Mouse (Mus musculus) forebrain, embryonic 10.5 days (tissue): Measurements from ENCODE around the gene Rtn3. TPM values are rescaled to one million over a fixed set of nuclear protein-coding genes. Genes with fewer than 3 reads are reported as not detected.
A peak's percentile ranks its signal among the peaks of the same experiment; 100 is the strongest.

Experiments
- DNase-seq: peaks from one replicate; pipeline ENCODE4 v3.0.0-alpha.2; 2017; ENCODE audit warnings: low spot score; ENCODE audit errors: extremely low spot score
- H3K27ac ChIP-seq: fragments of 300-500 bp; sonication (generic); 2 replicates; pipeline ENCODE4 v1.5.1; 2016; ENCODE audit warnings: mild to moderate bottlenecking
- H3K27me3 ChIP-seq: fragments of 300-500 bp; sonication (generic); 2 replicates; pipeline ENCODE4 v1.6.1; 2016; ENCODE audit warnings: mild to moderate bottlenecking; ENCODE audit not compliant: poor library complexity, severe bottlenecking
- H3K36me3 ChIP-seq: fragments of 300-500 bp; sonication (generic); replicated peaks from 2 replicates; pipeline ENCODE4 v1.6.1; 2016; ENCODE audit warnings: mild to moderate bottlenecking, moderate library complexity
- H3K4me1 ChIP-seq: fragments of 300-500 bp; sonication (generic); 2 replicates; pipeline ENCODE4 v1.6.1; 2016
- H3K4me3 ChIP-seq: fragments of 300-500 bp; sonication (generic); 2 replicates; pipeline ENCODE4 v1.5.1; 2016; ENCODE audit warnings: mild to moderate bottlenecking, moderate library complexity
- H3K9me3 ChIP-seq: fragments of 300-500 bp; sonication (generic); 2 replicates; pipeline ENCODE4 v1.6.1; 2016; ENCODE audit warnings: mild to moderate bottlenecking, moderate library complexity
- WGBS: fragments of 180-500 bp; shearing (Covaris S2); methylation state at CpG from one replicate; pipeline ENCODE4 v1.1.7; 2016; 5-methylcytosine and 5-hydroxymethylcytosine counted together
- microRNA-seq: library from miRNA; unstranded; fragments of <30 nt; microRNA quantifications from one replicate; pipeline ENCODE4, GENCODE M21; 2017
- polyA plus RNA-seq: library from polyadenylated mRNA; unstranded; fragments of >200 nt; fragmentation: Nextera tagmentation; extraction: Ambion mirVana; gene quantifications from 2 replicates; pipeline ENCODE4 v1.2.1, GENCODE M21; 2016

The Rtn3 gene
- polyA plus RNA-seq, 1 experiment from 2014 or later: 237 TPM

GRCm38 (mm10) chr19:7382248-7382902 is 100.7 kb downstream of the Rtn3 start:
- peak; percentile 79 for DNase-seq
- Histone ChIP-seq H3K27ac (peak overlapping the region; percentile 98), H3K36me3 (peaks cover 47% of the 10 kb centered on the region), H3K4me1 (peaks cover 37% of the 10 kb centered on the region), H3K4me3 (peak overlapping the region; percentile 67), H3K27me3 (no peaks in the 10 kb centered on the region), H3K9me3 (peaks cover 11% of the 10 kb centered on the region; the same call in 1 of the 2 replicates)
- under 1% methylated on average over 60 of the region's 60 CpGs for WGBS

DNA sequence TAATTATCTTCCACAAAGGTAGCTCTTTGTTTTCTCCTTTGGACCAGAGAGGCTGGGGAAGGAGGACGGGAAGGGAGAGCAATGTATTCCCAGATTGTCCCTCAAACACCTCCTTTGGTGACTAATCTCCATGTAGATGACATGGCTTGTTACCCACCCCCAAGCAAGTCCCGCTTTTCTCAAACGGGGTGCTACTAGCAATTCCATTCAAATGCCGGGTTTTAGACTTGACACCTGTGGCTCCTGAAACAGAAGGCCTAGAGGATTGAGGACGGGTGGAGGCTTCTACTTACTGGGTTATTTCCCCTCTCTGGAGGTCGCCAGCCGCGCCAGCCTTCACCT is 101.2 kb downstream of the Rtn3 start:
- H3K4me3 ChIP-seq: peak overlapping the region; percentile 67
- peaks cover 48% of the 10 kb centered on the region for H3K36me3 ChIP-seq
- DNase-seq: no peak
- peak overlapping the region; percentile 98 for H3K27ac ChIP-seq
- H3K4me1 ChIP-seq: peaks cover 37% of the 10 kb centered on the region
- WGBS: 2% methylated on average over 8 of the region's 8 CpGs
- no peaks in the 10 kb centered on the region for H3K27me3 ChIP-seq
- H3K9me3 ChIP-seq: peaks cover 11% of the 10 kb centered on the region; the same call in 1 of the 2 replicates

- Histone ChIP-seq H3K4me3 (no peak overlapping the region), H3K36me3 (peaks cover 75% of the 10 kb centered on the region), H3K27ac (no peak overlapping the region), H3K9me3 (no peaks in the 10 kb centered on the region), H3K4me1 (peaks cover 21% of the 10 kb centered on the region), H3K27me3 (no peaks in the 10 kb centered on the region)
- DNase-seq: no peak
- WGBS: 88% methylated on average over 2 of the region's 2 CpGs
Measured at GRCm38 (mm10) chr19:7377639-7378038, 105.4 kb downstream of the Rtn3 start.

Small RNA genes lying within 50 kb of the gene (microRNA-seq; reads per million reads assigned to microRNA genes)
- gene Mir6991: 0.90 reads per million

Other genes starting within 250 kb of the Rtn3 start
- 106 and 107 TPM in 2 replicates for gene Naa40, start 242.1 kb downstream of the Rtn3 start, polyA plus RNA-seq
- gene Rcor2, start 216.0 kb downstream of the Rtn3 start, polyA plus RNA-seq: 61.7 and 64.0 TPM in 2 replicates
- 38.2 and 41.4 TPM in 2 replicates for gene Mark2, start 141.4 kb downstream of the Rtn3 start, polyA plus RNA-seq
- 44.5 and 45.0 TPM in 2 replicates for gene Spindoc, start 100.3 kb downstream of the Rtn3 start, polyA plus RNA-seq
- 5.2 TPM in 2 replicates for gene 2700081O15Rik, start 65.7 kb downstream of the Rtn3 start, polyA plus RNA-seq
- gene Atl3, start 10.8 kb upstream of the Rtn3 start, polyA plus RNA-seq: 7.3 and 7.8 TPM in 2 replicates
- gene Pla2g16, start 74.2 kb upstream of the Rtn3 start, polyA plus RNA-seq: 5.7 and 6.9 TPM in 2 replicates
- gene Lgals12, start 123.9 kb upstream of the Rtn3 start, polyA plus RNA-seq: 0.11 and 0.14 TPM in 2 replicates
- not detected in 2 replicates for gene Hrasls5, start 129.3 kb upstream of the Rtn3 start, polyA plus RNA-seq
- gene Slc22a19, start 228.0 kb upstream of the Rtn3 start, polyA plus RNA-seq: not detected in 2 replicates